Mouse (Mus musculus) urinary bladder, adult 2 months (tissue): Measurements from ENCODE around the gene Neu4. TPM values are rescaled to one million over a fixed set of nuclear protein-coding genes. Genes with fewer than 3 reads are reported as not detected.
"Not testable (repeated sequence)": the region's sequence is repeated elsewhere in the genome, so short reads cannot be mapped to it uniquely, and the experiment has no call there.

Experiments
- DNase-seq: peaks from one replicate; pipeline ENCODE4 v3.0.0; 2022; ENCODE audit warnings: low spot score
- polyA plus RNA-seq: library from polyadenylated mRNA; depleted of rRNA; stranded (reverse); fragments of >200 nt; gene quantifications from 2 replicates; pipeline ENCODE4 v1.2.3, GENCODE M21; 2012; rRNA removed

Neu4 gene
- polyA plus RNA-seq, 1 experiment = not detected

DNA sequence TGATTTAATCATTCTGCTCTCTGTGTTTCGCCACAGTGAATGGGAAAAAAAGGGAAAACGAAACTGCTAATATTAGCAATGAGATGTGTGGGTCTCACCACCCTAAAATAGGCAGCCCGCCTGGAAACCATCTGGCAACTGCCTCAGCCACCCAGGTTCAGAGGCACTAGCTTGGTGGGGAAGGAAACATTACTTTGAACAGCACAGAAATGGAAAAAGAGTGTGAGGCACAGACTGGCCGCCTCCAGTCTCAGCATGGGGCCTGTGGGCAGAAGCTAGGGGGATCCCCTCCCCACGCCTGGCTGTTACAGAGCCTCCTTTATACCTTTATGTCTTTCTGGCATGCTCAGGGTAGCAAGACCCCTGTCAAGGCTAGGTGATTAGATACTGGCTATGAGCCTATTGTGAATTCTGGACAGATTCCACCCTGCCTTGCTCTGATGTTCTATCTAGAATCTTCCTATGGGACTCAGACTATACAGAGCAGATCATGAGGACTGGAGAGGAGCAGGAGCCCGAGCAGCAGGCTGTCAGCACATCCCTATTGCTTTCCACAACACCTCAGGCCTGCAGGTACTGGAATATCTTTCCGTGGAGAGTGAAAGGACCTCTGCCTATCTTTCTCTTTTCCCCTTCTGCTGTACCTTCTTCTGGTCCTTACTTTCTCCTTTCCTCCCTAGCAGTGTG, 33.4 kb downstream of the Neu4 start:
- DNase-seq = no peak

DNA sequence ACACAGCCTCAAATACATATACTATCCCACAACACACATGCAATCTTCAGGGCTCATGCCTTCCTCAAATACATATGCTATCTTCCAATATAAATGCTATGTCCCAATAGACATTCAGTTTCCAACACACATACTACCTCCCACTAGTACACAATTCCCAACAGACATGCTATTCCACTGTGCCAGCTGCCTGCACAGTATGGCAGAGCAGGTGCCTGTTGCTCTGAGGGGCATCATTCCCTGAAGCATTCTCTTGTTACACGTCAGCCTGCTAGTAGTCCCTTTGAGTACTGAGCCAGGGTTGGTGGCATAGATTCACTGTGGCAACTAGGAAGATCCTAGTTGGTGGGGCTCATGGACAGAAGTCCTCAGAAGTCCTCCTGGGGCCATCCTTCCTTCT, 34.2 kb downstream of the Neu4 start:
- no peak for DNase-seq

DNA sequence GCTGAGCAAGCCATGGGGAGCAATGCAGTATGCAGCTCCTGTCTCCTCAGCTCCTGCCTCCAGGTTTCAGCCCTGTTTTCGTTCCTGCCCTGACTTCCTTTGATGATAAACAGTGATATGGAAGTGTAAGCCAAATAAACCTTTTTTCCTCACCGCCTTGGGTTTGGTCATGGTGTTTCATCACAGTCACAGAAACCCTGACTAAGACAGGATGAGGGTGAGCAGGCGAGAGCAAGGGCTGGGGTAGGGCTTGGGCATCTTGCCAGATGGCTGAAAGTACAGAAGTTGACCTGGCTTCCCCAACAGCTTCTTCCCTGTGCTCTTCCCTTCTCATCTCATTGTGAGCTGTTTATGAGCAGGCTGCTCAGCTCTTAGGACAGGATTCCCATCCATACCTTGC, 35.7 kb downstream of the Neu4 start:
- DNase-seq = no peak

DNA sequence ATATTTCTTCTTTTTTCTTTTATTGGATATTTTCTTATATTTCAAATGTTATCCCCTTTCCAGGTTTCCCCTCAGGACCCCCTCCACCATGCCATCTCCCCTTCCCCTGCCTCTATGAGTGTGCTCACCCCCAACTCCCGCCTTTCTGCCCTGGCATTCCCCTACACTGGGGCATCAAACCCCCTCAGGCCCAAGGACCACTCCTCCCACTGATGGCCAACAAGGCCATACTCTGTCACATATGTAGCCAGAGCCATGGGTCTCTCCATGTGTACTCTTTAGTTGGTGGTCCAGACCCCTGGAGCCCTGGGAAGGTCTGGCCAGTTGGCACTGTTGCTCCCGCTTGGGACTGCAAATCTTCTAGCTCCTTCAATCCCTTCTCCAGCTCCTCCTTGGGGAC, 37.1 kb downstream of the Neu4 start:
- no peak for DNase-seq

DNA sequence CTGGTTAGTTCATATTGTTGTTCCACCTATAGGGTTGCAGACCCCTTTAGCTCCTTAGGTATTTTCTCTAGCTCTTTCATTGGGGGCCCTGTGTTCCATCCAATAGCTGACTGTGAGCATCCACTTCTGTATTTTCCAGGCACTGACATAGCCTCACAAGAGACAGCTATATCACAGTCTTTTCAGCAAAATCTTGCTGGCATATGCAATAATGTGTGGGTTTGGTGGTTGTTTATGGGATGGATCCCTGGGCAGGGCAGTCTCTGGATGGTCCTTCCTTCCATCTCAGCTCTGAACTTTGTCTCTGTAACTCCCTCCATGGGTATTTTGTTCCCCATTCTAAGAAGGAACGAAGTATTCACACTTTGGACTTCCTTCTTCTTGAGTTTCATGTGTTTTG, 38.0 kb downstream of the Neu4 start:
- DNase-seq = not testable (repeated sequence)

DNA sequence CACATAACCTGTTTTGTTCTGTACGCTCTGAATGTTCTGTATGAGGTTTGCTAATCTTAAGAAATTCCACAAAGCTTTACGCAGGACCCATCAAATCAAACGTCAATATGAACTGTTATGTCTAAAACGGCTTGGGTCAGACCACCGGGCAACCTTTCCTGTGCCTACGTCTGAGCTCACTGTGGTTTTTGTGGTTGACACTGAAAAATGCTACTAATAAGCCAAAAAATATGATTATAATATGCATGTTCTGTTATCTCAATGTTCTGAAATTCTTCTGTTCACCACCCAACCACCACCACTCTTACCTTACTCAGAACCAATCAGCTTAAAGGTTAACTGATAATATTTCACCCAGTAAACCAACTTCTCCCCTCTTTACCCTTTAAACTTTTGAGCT, 54.5 kb downstream of the Neu4 start:
- no peak for DNase-seq

DNA sequence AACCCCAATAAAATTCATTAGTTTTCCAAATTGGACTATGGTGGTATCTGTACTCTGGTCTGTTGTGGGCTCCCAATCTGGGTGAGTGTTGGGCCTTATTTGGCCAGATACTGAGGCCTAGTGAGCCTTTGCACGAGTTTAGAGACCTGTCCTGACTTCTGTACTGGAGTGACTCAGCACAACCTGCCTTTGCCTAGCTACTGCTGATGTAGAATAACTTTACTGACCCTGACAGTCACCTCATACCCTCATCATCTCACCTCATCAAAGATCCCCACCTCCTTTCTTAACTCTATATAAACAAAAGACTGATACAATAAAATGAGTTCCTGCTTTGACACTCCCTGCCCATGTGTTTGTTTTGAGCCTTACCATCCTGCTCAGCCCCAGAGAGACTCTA, 56.5 kb downstream of the Neu4 start:
- DNase-seq = no peak

Other genes with a start within 250 kb of the Neu4 start
- 79.3 and 111 TPM in 2 replicates for gene Dtymk, start 218.5 kb upstream of the Neu4 start, polyA plus RNA-seq
- 12.4 and 14.2 TPM in 2 replicates for gene Ing5, start 216.5 kb upstream of the Neu4 start, polyA plus RNA-seq
- 20.8 and 23.3 TPM in 2 replicates for gene D2hgdh, start 195.5 kb upstream of the Neu4 start, polyA plus RNA-seq
- gene Gal3st2, start 159.1 kb upstream of the Neu4 start, polyA plus RNA-seq = 0.16 and 0.32 TPM in 2 replicates
- 0.06 TPM in 1 of 2 replicates, not detected in the other for gene Gal3st2b, start 102.1 kb upstream of the Neu4 start, polyA plus RNA-seq
- gene Gal3st2c, start 29.9 kb upstream of the Neu4 start, polyA plus RNA-seq = not detected in 2 replicates
- 0.07 and 0.12 TPM in 2 replicates for gene Pdcd1, start 32.1 kb downstream of the Neu4 start, polyA plus RNA-seq